Mouse (Mus musculus) frontal cortex, postnatal 10 days (tissue): ENCODE results near the gene Klk8.

ENCODE experiments used
- DNase-seq, 2 experiments: peaks; one replicate each; pipeline ENCODE4 v3.0.0; 2022; ENCODE audit warnings: low spot score in 2 of 2, mixed read lengths in 1 of 2

The Klk8 gene

GRCm38 (mm10) chr7:43789295-43789694, 8.1 kb upstream of the Klk8 start:
- DNase-seq: no peak

GRCm38 (mm10) chr7:43791591-43791990, 5.8 kb upstream of the Klk8 start, which contains the start of gene Klk9:
TSS of gene Klk9 (plus strand) at chr7:43791891.
- no peak for DNase-seq

GRCm38 (mm10) chr7:43796355-43796754, 1.0 kb upstream of the Klk8 start:
- DNase-seq: no peak

- no peak for DNase-seq
These were observed 576 bp downstream of the Klk8 start for GRCm38 (mm10) chr7:43797844-43798462.

- no peak for DNase-seq
These were observed 2.5 kb downstream of the Klk8 start for GRCm38 (mm10) chr7:43799876-43800275.

- no peak for DNase-seq
These were observed 13.6 kb downstream of the Klk8 start, which contains the start of gene Klk7 for GRCm38 (mm10) chr7:43810994-43811393. TSS of gene Klk7 (plus strand) at chr7:43811294.

- DNase-seq: no peak
These were observed 17.8 kb downstream of the Klk8 start for GRCm38 (mm10) chr7:43815211-43815610.

- DNase-seq: no peak
These were observed 19.4 kb downstream of the Klk8 start for GRCm38 (mm10) chr7:43816746-43817145.

- DNase-seq: no peak
These were observed 24.2 kb downstream of the Klk8 start for GRCm38 (mm10) chr7:43821581-43821980.

GRCm38 (mm10) chr7:43824199-43824598, 26.8 kb downstream of the Klk8 start, which contains the start of gene Klk6:
TSS of gene Klk6 (plus strand) at chr7:43824499.
- DNase-seq: no peak

GRCm38 (mm10) chr7:43826056-43826455, 28.7 kb downstream of the Klk8 start:
- no peak for DNase-seq

- DNase-seq: no peak
These were observed 30.3 kb downstream of the Klk8 start for GRCm38 (mm10) chr7:43827706-43828105.

- DNase-seq: no peak
These were observed 31.6 kb downstream of the Klk8 start for GRCm38 (mm10) chr7:43829006-43829405.

- no peak for DNase-seq
These were observed 44.3 kb downstream of the Klk8 start, which contains the start of gene Klk5 for GRCm38 (mm10) chr7:43841701-43842100. TSS of gene Klk5 (plus strand) at chr7:43841971.

GRCm38 (mm10) chr7:43843801-43844200, 46.4 kb downstream of the Klk8 start:
- no peak for DNase-seq

- DNase-seq: no peak
These were observed 54.2 kb downstream of the Klk8 start for GRCm38 (mm10) chr7:43851616-43852015.
